Mouse (Mus musculus): ENCODE measurements around the gene 4921524J17Rik.

4921524J17Rik gene

GRCm38 (mm10) chr8:85379142-85379781 is 53.4 kb downstream of the 4921524J17Rik start:
- peak; percentile 19 to 48 for DNase-seq

GRCm38 (mm10) chr8:85376516-85376915 is 56.1 kb downstream of the 4921524J17Rik start:
- DNase-seq = no peak

- DNase-seq = no peak
Measured at GRCm38 (mm10) chr8:85374286-85374685, 58.3 kb downstream of the 4921524J17Rik start.

GRCm38 (mm10) chr8:85373435-85374039 is 59.1 kb downstream of the 4921524J17Rik start:
- no peak for DNase-seq

- DNase-seq = no peak
Measured at GRCm38 (mm10) chr8:85372465-85372839, 60.2 kb downstream of the 4921524J17Rik start.

GRCm38 (mm10) chr8:85371736-85372464 is 60.7 kb downstream of the 4921524J17Rik start:
- no peak for DNase-seq

GRCm38 (mm10) chr8:85365176-85365575 is 67.5 kb downstream of the 4921524J17Rik start:
- DNase-seq = no peak

GRCm38 (mm10) chr8:85364628-85365027 is 68.0 kb downstream of the 4921524J17Rik start:
- DNase-seq = no peak

GRCm38 (mm10) chr8:85363406-85363805 is 69.2 kb downstream of the 4921524J17Rik start:
- DNase-seq = no peak

- DNase-seq = no peak
Measured at GRCm38 (mm10) chr8:85362211-85362610, 70.4 kb downstream of the 4921524J17Rik start.

All from kidney, adult 8-10 months (tissue).